Mouse (Mus musculus): ENCODE measurements around the gene Poldip3. TPM values are rescaled to one million over a fixed set of nuclear protein-coding genes. Genes with fewer than 3 reads are reported as not detected.

The Poldip3 gene
- polyA plus RNA-seq, 1 experiment from 2014 or later: 54.4 TPM

DNA sequence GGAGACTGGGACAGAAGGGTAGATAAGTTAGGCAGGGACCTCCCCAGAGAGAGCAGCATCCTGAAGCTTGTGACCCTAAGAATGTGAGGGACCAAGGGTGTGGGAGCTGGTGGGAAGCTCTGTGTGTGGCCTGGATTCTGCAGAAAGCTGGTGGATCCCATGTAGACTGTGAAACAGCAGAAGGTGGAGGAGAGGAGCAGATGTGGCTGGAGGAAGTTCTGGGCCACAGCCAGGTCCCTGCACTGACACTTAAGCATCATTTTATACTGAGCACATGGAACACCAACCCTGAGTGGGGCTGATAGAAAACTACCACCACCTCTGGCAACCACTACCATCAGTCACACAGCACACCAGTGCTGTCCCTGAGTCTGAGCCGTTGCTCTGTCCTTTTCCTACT, 46.1 kb downstream of the Poldip3 start:
- ATAC-seq (ENCODE audit: low read depth): no peak
- peaks cover 7% of the 10 kb centered on the region for H3K4me1 ChIP-seq (ENCODE audit: control insufficient read depth, low read depth, low read length)

DNA sequence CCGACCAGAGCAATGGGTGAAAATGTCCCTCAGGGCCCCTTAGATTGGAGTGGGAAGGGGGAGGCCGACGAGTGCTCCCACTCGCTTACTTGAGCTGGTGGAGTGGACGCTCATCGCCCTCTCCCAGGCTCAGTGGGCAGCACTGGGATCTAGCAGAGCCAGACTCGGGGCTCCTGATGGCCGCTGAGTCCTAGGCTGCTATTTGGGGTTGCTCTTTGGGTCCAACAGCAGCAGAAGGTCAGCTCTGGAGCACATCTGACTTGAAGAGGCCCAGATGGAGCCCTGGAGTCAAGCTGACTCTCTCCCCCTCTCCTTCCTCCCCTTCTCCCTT, 48.9 kb downstream of the Poldip3 start:
- Histone ChIP-seq H3K4me1 (ENCODE audit: control insufficient read depth, low read depth, low read length) (peaks cover 7% of the 10 kb centered on the region), H3K9me3 (replicated peaks; ENCODE audit: control insufficient read depth, low read length) (no peaks in the 10 kb centered on the region), H3K27ac (ENCODE audit: low read length) (0 out of 2 replicates have a peak overlapping the region, but pooled peaks have one; percentile 46), H3K27me3 (ENCODE audit: control insufficient read depth, insufficient read depth, low read depth, low read length) (peaks cover 9% of the 10 kb centered on the region), H3K4me2 (ENCODE audit: low read depth, low read length) (peak overlapping the region; percentile 90), H3K4me3 (ENCODE audit: low read depth, low read length) (peak overlapping the region; percentile 69), H3K9ac (ENCODE audit: low read depth, low read length) (peak overlapping the region; percentile 77), H3K36me3 (ENCODE audit: control insufficient read depth, insufficient read depth) (no peaks in the 10 kb centered on the region)
- peak; percentile 30; the same call in 1 of the 2 replicates for ATAC-seq (ENCODE audit: low read depth)
- WGBS (ENCODE audit: insufficient replicate concordance): 3% methylated on average over 8 of the region's 8 CpGs

More for the DNA sequence above, 46.1 kb downstream of the Poldip3 start:
- Histone ChIP-seq H3K36me3 (ENCODE audit: control insufficient read depth, insufficient read depth) (no peaks in the 10 kb centered on the region), H3K9me3 (replicated peaks; ENCODE audit: control insufficient read depth, low read length) (no peaks in the 10 kb centered on the region), H3K27me3 (ENCODE audit: control insufficient read depth, insufficient read depth, low read depth, low read length) (peaks cover 7% of the 10 kb centered on the region), H3K4me3 (ENCODE audit: low read depth, low read length) (no peak overlapping the region), H3K4me2 (ENCODE audit: low read depth, low read length) (no peak overlapping the region), H3K27ac (ENCODE audit: low read length) (no peak overlapping the region), H3K9ac (ENCODE audit: low read depth, low read length) (no peak overlapping the region)
- 56% methylated on average over 1 of the region's 1 CpGs for WGBS (ENCODE audit: insufficient replicate concordance)

DNA sequence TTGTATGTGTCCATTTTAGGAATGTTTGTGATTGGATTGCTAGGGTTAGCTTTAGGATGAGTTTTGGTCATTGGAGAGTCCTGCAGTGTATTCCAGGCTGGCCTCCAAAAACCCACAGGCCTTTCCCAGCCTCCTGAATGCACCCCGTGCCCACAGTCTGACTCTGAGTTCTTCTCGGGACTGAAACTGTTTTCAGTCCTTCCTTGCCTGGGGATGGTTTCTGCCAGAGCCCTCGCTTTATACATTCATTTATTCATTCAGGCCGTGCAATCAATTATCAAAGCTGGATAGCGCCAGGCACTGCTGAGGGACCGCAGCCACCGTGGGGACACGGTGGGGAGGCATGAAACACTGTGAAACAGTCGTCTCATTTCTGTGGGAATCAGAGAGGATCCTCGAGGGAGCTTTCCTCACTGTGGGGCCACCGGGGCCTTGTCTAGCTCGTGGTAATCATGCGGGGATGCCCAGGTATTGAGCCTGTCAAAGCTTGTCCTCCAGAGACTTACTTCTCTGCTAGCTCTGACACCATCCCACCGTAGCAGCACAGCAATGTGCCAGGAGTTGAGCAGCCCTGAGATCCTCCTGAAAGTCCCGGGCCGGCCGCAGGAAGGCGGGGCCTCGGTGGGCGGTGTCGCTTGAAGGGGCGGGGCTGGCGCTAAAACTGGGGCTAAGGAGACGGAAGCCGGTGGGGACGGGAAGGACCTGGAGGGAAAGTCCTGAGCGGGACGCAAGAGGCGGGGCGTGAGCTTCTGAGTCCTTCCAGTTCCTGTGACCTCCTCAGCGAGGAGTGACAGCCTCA, 49.5 kb downstream of the Poldip3 start:
- 4% methylated on average over 31 of the region's 31 CpGs for WGBS (ENCODE audit: insufficient replicate concordance)
- peak; percentile 92 for ATAC-seq (ENCODE audit: low read depth)

DNA sequence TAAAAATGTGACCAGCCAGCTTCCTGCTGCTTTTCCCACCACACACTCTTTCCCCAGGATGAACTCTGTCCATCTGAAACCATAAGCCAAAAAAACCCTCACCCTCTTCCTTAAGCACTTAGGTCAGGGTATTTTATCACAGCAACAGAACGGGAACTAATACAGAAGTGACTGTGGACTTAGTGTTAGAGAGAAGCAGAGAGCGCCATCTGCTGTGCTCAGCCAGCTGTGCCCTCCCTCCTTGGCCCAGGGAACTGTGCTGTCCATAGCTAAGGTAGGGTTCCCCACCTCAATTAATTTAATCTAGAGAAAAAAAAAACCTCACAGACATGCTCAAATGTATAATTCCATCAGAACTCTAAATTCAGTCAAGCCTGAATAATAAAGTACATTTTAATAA, 53.2 kb downstream of the Poldip3 start:
- Histone ChIP-seq H3K4me1 (ENCODE audit: control insufficient read depth, low read depth, low read length) (peaks cover 7% of the 10 kb centered on the region), H3K9ac (ENCODE audit: low read depth, low read length) (no peak overlapping the region), H3K9me3 (replicated peaks; ENCODE audit: control insufficient read depth, low read length) (no peaks in the 10 kb centered on the region), H3K36me3 (ENCODE audit: control insufficient read depth, insufficient read depth) (no peaks in the 10 kb centered on the region), H3K27me3 (ENCODE audit: control insufficient read depth, insufficient read depth, low read depth, low read length) (peaks cover 9% of the 10 kb centered on the region), H3K4me2 (ENCODE audit: low read depth, low read length) (no peak overlapping the region), H3K4me3 (ENCODE audit: low read depth, low read length) (no peak overlapping the region), H3K27ac (ENCODE audit: low read length) (no peak overlapping the region)
- WGBS (ENCODE audit: insufficient replicate concordance): 35% methylated on average over 2 of the region's 2 CpGs
- no peak for ATAC-seq (ENCODE audit: low read depth)

More for the DNA sequence above, 49.5 kb downstream of the Poldip3 start:
- Histone ChIP-seq H3K27me3 (ENCODE audit: control insufficient read depth, insufficient read depth, low read depth, low read length) (peaks cover 9% of the 10 kb centered on the region), H3K27ac (ENCODE audit: low read length) (0 out of 2 replicates have a peak overlapping the region, but pooled peaks have one; percentile 46), H3K4me3 (ENCODE audit: low read depth, low read length) (peak overlapping the region; percentile 69), H3K4me1 (ENCODE audit: control insufficient read depth, low read depth, low read length) (peaks cover 7% of the 10 kb centered on the region), H3K9ac (ENCODE audit: low read depth, low read length) (peak overlapping the region; percentile 77), H3K9me3 (replicated peaks; ENCODE audit: control insufficient read depth, low read length) (no peaks in the 10 kb centered on the region), H3K36me3 (ENCODE audit: control insufficient read depth, insufficient read depth) (no peaks in the 10 kb centered on the region), H3K4me2 (ENCODE audit: low read depth, low read length) (peak overlapping the region; percentile 90)

DNA sequence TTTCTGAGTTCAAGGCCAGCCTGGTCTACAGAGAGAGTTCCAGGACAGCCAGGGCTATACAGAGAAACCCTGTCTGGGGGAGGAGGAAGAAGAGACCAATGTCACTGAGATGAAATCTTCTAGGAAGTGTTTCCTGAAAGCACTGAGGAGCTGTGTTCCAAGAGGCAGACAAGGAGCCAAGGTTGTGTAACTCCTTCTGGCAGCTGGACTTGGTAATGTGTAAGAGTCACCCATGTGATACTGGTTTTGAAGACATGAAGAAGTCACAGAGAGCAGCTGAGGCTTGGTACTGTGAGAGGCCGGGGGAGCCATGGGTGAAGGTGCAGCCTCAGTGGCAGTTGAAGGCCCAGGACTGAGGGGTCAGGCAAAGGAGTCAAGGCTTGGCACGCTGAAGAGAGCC, 55.5 kb downstream of the Poldip3 start:
- no peaks in the 10 kb centered on the region for H3K9me3 ChIP-seq (replicated peaks; ENCODE audit: control insufficient read depth, low read length)
- H3K4me3 ChIP-seq (ENCODE audit: low read depth, low read length): no peak overlapping the region
- H3K9ac ChIP-seq (ENCODE audit: low read depth, low read length): no peak overlapping the region
- peaks cover 16% of the 10 kb centered on the region for H3K27me3 ChIP-seq (ENCODE audit: control insufficient read depth, insufficient read depth, low read depth, low read length)
- no peaks in the 10 kb centered on the region for H3K36me3 ChIP-seq (ENCODE audit: control insufficient read depth, insufficient read depth)
- H3K4me2 ChIP-seq (ENCODE audit: low read depth, low read length): no peak overlapping the region
- WGBS (ENCODE audit: insufficient replicate concordance): 60% methylated on average over 2 of the region's 2 CpGs
- peaks cover 2% of the 10 kb centered on the region for H3K4me1 ChIP-seq (ENCODE audit: control insufficient read depth, low read depth, low read length)
- H3K27ac ChIP-seq (ENCODE audit: low read length): no peak overlapping the region
- ATAC-seq (ENCODE audit: low read depth): no peak

DNA sequence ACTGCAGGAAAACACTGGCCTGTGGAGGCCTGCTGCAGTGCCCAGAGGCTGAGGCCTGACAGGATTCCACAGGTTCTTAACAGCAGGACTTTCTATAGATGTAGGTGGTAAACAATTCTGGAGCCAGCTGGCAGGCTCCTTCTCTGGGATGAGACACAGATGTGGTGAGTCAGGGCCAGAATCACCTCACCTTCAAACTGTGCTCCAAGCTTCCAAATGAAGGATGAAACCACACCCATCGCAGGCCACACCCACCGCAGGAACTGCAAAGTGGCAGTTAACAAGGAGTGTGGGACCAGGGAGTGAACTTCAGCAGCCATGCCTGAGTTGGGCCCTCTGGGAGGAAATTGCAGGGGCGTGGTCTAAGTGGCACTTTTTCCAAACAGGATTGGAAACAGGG, 58.3 kb downstream of the Poldip3 start:
- Histone ChIP-seq H3K4me1 (ENCODE audit: control insufficient read depth, low read depth, low read length) (peaks cover 6% of the 10 kb centered on the region), H3K36me3 (ENCODE audit: control insufficient read depth, insufficient read depth) (no peaks in the 10 kb centered on the region), H3K27ac (ENCODE audit: low read length) (no peak overlapping the region), H3K4me2 (ENCODE audit: low read depth, low read length) (no peak overlapping the region), H3K9me3 (replicated peaks; ENCODE audit: control insufficient read depth, low read length) (no peaks in the 10 kb centered on the region), H3K4me3 (ENCODE audit: low read depth, low read length) (no peak overlapping the region), H3K27me3 (ENCODE audit: control insufficient read depth, insufficient read depth, low read depth, low read length) (peaks cover 9% of the 10 kb centered on the region), H3K9ac (ENCODE audit: low read depth, low read length) (no peak overlapping the region)
- ATAC-seq (ENCODE audit: low read depth): no peak
- 34% methylated on average over 3 of the region's 3 CpGs for WGBS (ENCODE audit: insufficient replicate concordance)

DNA sequence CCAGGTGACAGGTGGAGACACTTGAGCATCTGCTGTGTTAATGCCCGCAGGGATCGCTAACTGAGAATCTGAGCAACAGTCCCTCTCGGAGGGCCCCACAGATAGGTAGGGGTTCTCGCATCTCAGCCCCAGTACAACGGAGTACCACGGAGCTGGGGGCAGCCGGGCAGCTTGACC, 59.9 kb downstream of the Poldip3 start, which contains the start of gene Serhl:
Gene Serhl, plus strand, starts transcription at position 78 of the 177 bp plus-strand sequence.
- peak within 1 kb of the TSS; percentile 26; the same call in 1 of the 2 replicates for H3K4me2 ChIP-seq (ENCODE audit: low read depth, low read length)
- H3K4me3 ChIP-seq (ENCODE audit: low read depth, low read length): 0 out of 2 replicates have a peak within 1 kb of the TSS, but pooled peaks have one; percentile 2

DNA sequence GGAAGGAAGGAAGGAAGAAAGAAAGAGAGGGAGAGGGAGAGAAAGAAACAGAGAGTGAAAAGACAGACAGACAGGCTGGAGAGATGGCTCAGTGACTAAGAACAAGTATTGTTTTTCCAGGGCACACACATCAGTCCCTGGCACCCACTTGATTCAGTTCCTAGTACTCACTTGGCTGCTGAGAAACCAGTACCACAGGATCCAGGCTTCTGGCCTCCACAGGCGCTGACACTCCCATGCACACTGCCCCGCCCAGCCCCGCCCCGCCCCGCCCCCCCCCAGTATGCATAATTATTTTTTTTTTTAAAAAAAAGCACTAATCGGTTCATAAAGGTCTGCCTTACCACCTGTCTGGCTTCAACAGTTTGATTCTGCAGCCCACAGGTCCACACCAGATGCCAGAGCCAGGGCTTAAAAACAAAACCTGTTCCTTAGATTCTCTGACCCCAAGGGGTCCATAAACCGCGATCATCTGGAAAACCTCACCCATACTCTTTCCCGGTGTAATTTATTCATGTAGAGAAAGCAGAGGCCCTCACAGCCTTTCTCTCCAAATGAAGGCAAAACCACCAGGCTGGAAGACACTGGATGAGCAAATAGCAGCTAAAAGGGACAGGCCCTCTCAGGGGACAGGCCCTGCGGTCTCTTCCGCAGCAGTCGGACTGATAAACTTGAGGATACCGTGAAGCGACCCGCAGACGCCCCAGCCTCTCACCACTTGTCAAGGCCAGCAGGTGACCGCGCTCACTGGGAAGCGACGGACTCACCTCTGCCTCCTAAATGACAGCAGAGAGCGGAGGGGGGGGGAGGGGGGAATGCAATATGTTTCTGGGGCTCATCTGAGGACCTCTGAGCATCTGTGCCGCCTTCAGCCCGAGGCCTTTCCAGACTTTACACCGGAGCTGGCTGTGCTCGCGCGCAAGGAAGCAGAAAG, 60.4 kb downstream of the Poldip3 start:
- peak overlapping the region; percentile 26; the same call in 1 of the 2 replicates for H3K4me2 ChIP-seq (ENCODE audit: low read depth, low read length)
- ATAC-seq (ENCODE audit: low read depth): no peak
- H3K27ac ChIP-seq (ENCODE audit: low read length): no peak overlapping the region
- H3K4me3 ChIP-seq (ENCODE audit: low read depth, low read length): 0 out of 2 replicates have a peak overlapping the region, but pooled peaks have one; percentile 2
- WGBS (ENCODE audit: insufficient replicate concordance): 15% methylated on average over 27 of the region's 27 CpGs
- H3K4me1 ChIP-seq (ENCODE audit: control insufficient read depth, low read depth, low read length): peaks cover 6% of the 10 kb centered on the region
- no peak overlapping the region for H3K9ac ChIP-seq (ENCODE audit: low read depth, low read length)
- H3K36me3 ChIP-seq (ENCODE audit: control insufficient read depth, insufficient read depth): no peaks in the 10 kb centered on the region
- H3K9me3 ChIP-seq (replicated peaks; ENCODE audit: control insufficient read depth, low read length): no peaks in the 10 kb centered on the region
- peaks cover 9% of the 10 kb centered on the region for H3K27me3 ChIP-seq (ENCODE audit: control insufficient read depth, insufficient read depth, low read depth, low read length)

More for the DNA sequence above, 59.9 kb downstream of the Poldip3 start, which contains the start of gene Serhl:
- Histone ChIP-seq H3K27me3 (ENCODE audit: control insufficient read depth, insufficient read depth, low read depth, low read length) (peaks cover 9% of the 10 kb centered on the region), H3K4me1 (ENCODE audit: control insufficient read depth, low read depth, low read length) (peaks cover 6% of the 10 kb centered on the region), H3K27ac (ENCODE audit: low read length) (no peak within 1 kb of the TSS), H3K9me3 (replicated peaks; ENCODE audit: control insufficient read depth, low read length) (no peaks in the 10 kb centered on the region), H3K36me3 (ENCODE audit: control insufficient read depth, insufficient read depth) (no peaks in the 10 kb centered on the region), H3K9ac (ENCODE audit: low read depth, low read length) (no peak within 1 kb of the TSS)
- 32% methylated on average over 7 of the region's 7 CpGs for WGBS (ENCODE audit: insufficient replicate concordance)
- ATAC-seq (ENCODE audit: low read depth): no peak
